Mouse (Mus musculus): ENCODE data around the gene Ascc3.

DNA sequence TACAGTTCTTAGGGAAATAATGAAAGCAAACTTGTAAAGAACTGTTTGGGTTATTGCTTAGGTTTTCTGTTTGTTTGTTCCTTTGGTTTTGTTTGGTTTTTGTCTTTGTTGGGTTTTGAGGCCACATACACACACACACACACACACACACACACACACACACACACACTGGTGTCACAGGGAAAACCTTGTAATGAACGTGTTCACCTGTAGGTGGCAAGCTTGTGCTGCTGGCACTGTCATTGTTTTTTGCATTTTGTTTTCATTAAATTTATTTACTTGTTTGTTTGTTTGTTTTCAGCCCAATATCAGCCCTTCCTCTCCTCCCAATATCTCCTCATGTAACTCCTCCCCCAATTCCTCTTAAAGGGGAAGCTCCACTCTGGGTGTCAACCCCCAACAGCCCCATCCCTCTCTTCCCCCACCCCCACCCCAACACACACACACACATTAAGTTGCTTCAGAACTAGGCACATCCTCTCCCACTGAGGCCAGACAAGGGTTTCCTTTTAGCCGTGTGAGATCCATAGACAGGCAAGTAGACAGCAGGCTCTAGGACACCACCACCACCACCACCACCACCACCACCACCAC, 289.1 kb downstream of the Ascc3 start:
- TF ChIP-seq CTCF (IDR thresholded peaks at IDR 0.05; ENCODE audit: low read depth) (peak; percentile 52), EP300 (IDR thresholded peaks at IDR 0.05; ENCODE audit: low read depth) (no peak)

Measured in heart, postnatal 0 days (tissue).